Mouse (Mus musculus) small intestine, adult 2 months (tissue): ENCODE measurements at regions not wholly inside any gene's neighbourhood (a gene's known extent, or its start where the extent isn't known, plus 50 kb on each side); places are given as distances from the start of the nearest gene placed in this dataset.

Experiments
- CTCF ChIP-seq: fragments of 200-500 bp; IDR thresholded peaks from 2 replicates; pipeline ENCODE4 v1.5.1; 2012; ENCODE audit warnings: low read depth, mild to moderate bottlenecking, control low read depth, inconsistent platforms, low read length, moderate library complexity, mixed read lengths; ENCODE audit not compliant: insufficient replicate concordance, insufficient read length; ENCODE audit errors: extremely low read depth
- POLR2A ChIP-seq: fragments of 200-500 bp; IDR thresholded peaks from 2 replicates; pipeline ENCODE4 v1.6.1; 2012; ENCODE audit warnings: low read depth, mild to moderate bottlenecking, control low read depth, inconsistent platforms, low read length, moderate library complexity

DNA sequence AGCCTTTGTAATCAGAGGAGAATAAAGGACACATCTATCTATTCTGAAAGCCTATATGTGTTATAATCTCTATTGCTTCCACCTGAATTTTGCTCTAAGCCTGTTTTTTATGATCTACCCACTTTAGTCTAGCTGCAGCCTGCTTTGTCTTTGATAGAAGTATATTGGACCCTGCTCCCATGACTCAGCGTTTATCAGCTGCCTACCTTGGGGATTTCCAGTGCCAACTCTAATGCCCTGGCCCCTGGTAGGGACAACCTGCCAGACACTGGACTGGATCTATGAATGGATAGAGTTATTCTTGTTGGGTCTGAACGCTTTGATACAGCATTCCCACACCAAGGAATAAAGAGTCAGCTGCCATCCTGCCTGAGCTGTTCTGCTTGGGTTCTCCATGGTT lies 232.3 kb upstream of the Tprg start:
- TF ChIP-seq POLR2A, result no peak
- TF ChIP-seq CTCF, result no peak
